Mouse (Mus musculus) gastrocnemius, adult 2 months (tissue): ENCODE data around the gene Plcxd3. TPM values are rescaled to one million over a fixed set of nuclear protein-coding genes. Genes with fewer than 3 reads are reported as not detected.
"Not testable (repeated sequence)": the region's sequence is repeated elsewhere in the genome, so short reads cannot be mapped to it uniquely, and the experiment has no call there.

Experiments used
- DNase-seq: peaks from one replicate; pipeline ENCODE4 v3.0.0; 2022
- H3K27ac ChIP-seq: fragments of 200-600 bp; 2 replicates; pipeline ENCODE4 v1.8.1; 2022; ENCODE audit warnings: mild to moderate bottlenecking
- H3K4me3 ChIP-seq: fragments of 200-600 bp; 2 replicates; pipeline ENCODE4 v1.8.1; 2022; ENCODE audit warnings: mild to moderate bottlenecking, moderate library complexity
- CTCF ChIP-seq: fragments of 200-600 bp; IDR thresholded peaks from 2 replicates; pipeline ENCODE4 v1.8.1; 2022; ENCODE audit warnings: antibody characterized with exemption, mild to moderate bottlenecking, moderate library complexity
- intact Hi-C: fragments of 180-260 bp; cut with DNase I; formaldehyde crosslinking; loops from one replicate; pipeline ENCODE4 v1.15.1; 2025
- total RNA-seq, 2 experiments: library from RNA; stranded (reverse); gene quantifications; 2 replicates each; pipeline ENCODE4 v1.2.3; 2021

Plcxd3 gene
- total RNA-seq, 2 experiments from 2014 or later: 0.20 to 0.33 TPM

GRCm38 (mm10) chr15:4411333-4411732, 36.0 kb downstream of the Plcxd3 start:
- H3K27ac ChIP-seq: no peak overlapping the region
- TF ChIP-seq CTCF: no peak
- intact Hi-C loops: no loop called here
- no peak for DNase-seq
- H3K4me3 ChIP-seq: no peak overlapping the region

DNA sequence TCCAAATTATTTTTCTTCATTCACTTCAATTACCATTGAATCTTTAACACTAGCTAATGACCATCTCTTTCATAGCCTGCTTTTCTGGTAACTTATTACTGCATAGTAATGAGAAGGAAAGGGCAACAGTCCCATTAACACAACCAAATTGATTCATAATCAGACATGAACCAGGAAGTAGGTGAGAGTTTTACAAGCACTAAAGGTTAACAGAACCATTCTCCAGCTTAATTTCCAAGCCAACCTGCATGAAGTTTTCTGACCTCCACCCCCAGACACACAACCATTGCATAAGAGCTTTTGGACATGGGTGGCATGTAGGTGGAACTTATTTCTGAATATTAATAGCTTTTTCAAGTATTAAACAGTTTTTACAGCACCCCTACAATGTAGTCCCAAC, 64.8 kb downstream of the Plcxd3 start:
- no peak for DNase-seq
- Histone ChIP-seq H3K27ac (no peak overlapping the region), H3K4me3 (no peak overlapping the region)
- intact Hi-C loops: no loop called here
- TF ChIP-seq CTCF: no peak

DNA sequence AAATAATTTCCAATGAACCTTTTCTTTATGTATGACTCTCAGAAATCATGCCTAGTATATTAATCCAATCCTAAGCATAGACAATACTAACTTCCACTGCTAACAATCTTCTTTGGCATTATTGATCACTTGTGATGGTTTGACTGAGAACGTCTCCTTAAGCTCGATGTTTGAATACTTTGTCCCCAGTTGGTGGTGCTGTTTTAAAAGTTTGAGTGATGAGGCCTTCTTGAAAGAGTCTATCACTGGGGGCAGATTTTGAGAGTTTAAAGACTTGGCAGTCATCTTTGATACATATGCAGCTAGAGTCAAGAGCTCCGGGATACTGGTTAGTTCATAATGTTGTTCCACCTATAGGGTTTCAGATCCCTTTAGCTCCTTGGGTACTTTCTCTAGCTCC, 120.9 kb downstream of the Plcxd3 start:
- Histone ChIP-seq H3K4me3 (no peak overlapping the region), H3K27ac (no peak overlapping the region)
- no peak for TF ChIP-seq CTCF
- intact Hi-C loops: no loop called here
- no peak for DNase-seq

DNA sequence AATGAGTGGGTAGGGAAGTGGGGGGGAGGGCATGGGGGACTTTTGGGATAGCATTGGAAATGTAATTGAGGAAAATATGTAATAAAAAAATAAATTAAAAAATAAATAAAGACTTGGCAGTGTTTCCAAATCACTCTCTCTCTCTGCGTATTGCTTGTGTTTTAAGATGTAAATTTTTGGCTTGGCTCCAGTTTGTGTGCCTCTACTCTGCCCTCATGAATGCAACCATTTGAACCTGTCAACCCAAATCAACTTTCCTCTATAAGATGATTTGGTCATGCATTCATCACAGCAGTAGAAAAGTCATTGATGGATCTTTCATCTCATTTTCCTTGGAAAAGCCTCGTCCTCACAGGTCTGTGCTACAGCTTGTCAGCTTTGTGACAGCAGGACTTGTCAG, 121.7 kb downstream of the Plcxd3 start:
- no peak overlapping the region for H3K4me3 ChIP-seq
- intact Hi-C loops: no loop called here
- TF ChIP-seq CTCF: no peak
- H3K27ac ChIP-seq: no peak overlapping the region
- DNase-seq: no peak

DNA sequence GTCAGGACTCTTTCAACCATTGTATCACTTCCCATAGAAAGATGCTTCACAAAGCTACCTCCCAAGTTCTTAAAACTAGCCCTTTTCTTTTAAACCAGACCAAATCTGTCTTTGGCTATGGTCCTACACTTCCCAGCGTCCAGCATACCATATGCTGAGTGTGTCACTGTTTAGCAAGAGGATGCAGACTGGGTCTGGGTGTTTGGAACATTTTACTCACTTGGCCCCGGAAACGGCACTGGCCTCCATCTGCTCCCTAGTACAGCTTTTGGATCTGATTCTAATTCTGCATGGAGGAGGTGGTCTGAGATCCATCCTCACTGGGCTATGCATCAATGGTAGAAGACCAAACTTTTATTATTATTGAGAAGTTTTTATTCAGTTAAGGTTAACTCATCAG, 122.7 kb downstream of the Plcxd3 start:
- Histone ChIP-seq H3K4me3 (no peak overlapping the region), H3K27ac (no peak overlapping the region)
- TF ChIP-seq CTCF: no peak
- DNase-seq: no peak
- intact Hi-C loops: no loop called here

DNA sequence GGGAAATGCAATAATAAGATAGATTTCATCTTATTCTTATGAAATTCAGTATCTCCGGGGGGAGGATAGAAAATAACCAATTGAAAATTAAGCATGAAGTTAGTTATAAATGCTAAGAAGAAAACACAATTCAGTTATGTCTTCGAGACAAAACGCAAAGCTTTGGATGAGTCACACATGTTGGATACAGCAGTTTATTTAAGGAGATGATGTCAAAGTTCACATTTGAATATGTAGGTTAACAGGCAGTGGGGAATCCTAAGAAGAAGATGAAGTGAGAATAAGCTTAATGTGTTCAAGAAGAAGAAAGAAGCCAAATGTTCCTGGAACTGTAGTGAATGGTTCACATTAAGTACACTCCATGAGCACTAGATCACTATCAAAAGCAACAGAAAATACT, 128.1 kb downstream of the Plcxd3 start:
- no peak for TF ChIP-seq CTCF
- H3K27ac ChIP-seq: no peak overlapping the region
- intact Hi-C loops: no loop called here
- H3K4me3 ChIP-seq: no peak overlapping the region
- DNase-seq: no peak

GRCm38 (mm10) chr15:4503826-4504225, 128.5 kb downstream of the Plcxd3 start:
- no peak overlapping the region for H3K4me3 ChIP-seq
- intact Hi-C loops: no loop called here
- H3K27ac ChIP-seq: no peak overlapping the region
- no peak for DNase-seq
- no peak for TF ChIP-seq CTCF

GRCm38 (mm10) chr15:4514724-4515123, 139.4 kb downstream of the Plcxd3 start:
- no peak for TF ChIP-seq CTCF
- intact Hi-C loops: no loop called here
- H3K27ac ChIP-seq: no peak overlapping the region
- no peak overlapping the region for H3K4me3 ChIP-seq
- DNase-seq: no peak

DNA sequence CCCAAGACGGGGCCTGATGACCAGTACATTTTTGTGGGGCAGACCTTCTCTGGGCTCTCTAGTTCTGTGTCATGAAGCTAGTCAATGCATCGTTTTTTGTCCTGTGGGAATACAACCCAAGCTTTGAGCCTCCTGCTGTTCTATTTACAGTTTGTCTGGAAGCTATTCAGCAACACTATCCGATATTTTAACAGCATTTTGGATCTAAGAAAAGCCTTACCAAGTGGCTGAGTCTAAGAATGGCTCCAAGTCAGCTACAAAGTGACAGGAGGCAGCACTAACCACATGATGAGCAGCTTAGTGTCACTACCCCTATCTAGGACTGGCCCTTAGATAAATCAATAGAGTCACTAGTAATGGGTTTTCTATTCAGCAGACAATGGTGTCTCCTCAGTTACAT, 149.3 kb downstream of the Plcxd3 start:
- TF ChIP-seq CTCF: no peak
- intact Hi-C loops: no loop called here
- no peak for DNase-seq
- Histone ChIP-seq H3K4me3 (no peak overlapping the region), H3K27ac (no peak overlapping the region)

- DNase-seq: no peak
- intact Hi-C loops: no loop called here
- no peak overlapping the region for H3K27ac ChIP-seq
- no peak for TF ChIP-seq CTCF
- H3K4me3 ChIP-seq: no peak overlapping the region
Observed at GRCm38 (mm10) chr15:4533700-4534099, 158.4 kb downstream of the Plcxd3 start.

- no peak for DNase-seq
- Histone ChIP-seq H3K27ac (no peak overlapping the region; the same call in 1 of the 2 replicates), H3K4me3 (no peak overlapping the region)
- intact Hi-C loops: no loop called here
- no peak for TF ChIP-seq CTCF
Observed at GRCm38 (mm10) chr15:4559121-4559520, 183.8 kb downstream of the Plcxd3 start.

DNA sequence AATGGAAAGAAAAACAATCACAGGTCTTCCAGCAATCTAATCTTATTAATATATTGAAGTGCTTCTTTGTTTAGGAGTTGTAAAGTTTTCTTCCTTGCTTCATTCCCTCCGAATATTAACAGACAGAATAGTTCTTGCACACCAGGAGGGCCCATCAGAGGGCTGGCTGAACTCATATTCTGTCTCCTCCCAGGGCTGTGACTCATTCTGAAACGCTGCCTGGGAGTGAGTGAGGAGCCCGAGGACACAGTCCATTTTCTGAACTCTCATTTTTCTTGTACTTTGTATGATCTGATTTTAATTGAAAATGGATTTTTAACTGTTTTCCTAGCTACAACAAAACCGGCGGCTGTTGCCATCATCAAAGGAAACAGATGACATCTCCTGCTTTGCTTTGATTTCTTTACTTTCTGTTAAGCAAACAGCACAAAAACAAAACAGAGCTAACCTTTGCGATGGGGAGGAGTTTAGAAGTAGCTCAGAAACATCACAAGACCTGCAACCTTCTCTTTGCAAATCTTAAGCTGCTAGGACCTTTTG, 186.2 kb downstream of the Plcxd3 start:
- TF ChIP-seq CTCF: no peak
- peak overlapping the region; percentile 63 for H3K27ac ChIP-seq
- peak; percentile 58 for DNase-seq
- intact Hi-C loops: no loop called here
- H3K4me3 ChIP-seq: peak overlapping the region; percentile 11; the same call in 1 of the 2 replicates

DNA sequence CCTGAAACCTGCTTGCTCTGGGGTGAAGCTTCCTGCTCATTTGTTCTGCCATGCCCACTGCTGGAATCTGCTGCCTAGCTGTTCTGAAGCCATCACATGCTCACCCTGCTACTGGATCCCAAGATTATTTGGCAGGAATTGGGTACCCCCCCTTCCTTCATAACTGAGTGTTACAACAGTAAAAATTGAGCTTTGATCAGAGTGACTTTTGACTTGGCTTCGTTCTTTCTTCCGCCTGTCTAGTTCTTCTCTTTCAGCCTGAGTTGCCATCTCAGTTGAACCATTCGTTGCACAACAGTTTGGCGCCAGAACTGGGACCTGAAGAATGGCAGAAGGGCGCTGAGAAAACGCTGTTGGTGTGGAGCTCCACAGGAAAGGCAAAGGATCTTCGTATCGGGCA, 220.2 kb downstream of the Plcxd3 start:
- H3K4me3 ChIP-seq, H3K27ac ChIP-seq, intact Hi-C loops, DNase-seq: not testable (repeated sequence)

GRCm38 (mm10) chr15:4598661-4599060, 223.4 kb downstream of the Plcxd3 start:
- H3K27ac ChIP-seq, DNase-seq, H3K4me3 ChIP-seq, intact Hi-C loops: not testable (repeated sequence)

- intact Hi-C loops, H3K27ac ChIP-seq, H3K4me3 ChIP-seq: not testable (repeated sequence)
- DNase-seq: peak; percentile 17
Observed at GRCm38 (mm10) chr15:4599331-4599730, 224.0 kb downstream of the Plcxd3 start.
